Mouse (Mus musculus) thymus, postnatal 0 days (tissue): ENCODE results near the gene Man2a1. TPM values are rescaled to one million over a fixed set of nuclear protein-coding genes. Genes with fewer than 3 reads are reported as not detected.

Experiments
- polyA plus RNA-seq: library from polyadenylated mRNA; unstranded; fragments of >200 nt; fragmentation: Nextera tagmentation; extraction: Ambion mirVana; gene quantifications from 2 replicates; pipeline ENCODE4 v1.2.1, GENCODE M21; 2015

Gene Man2a1
- polyA plus RNA-seq, 1 experiment from 2014 or later, result 13.9 TPM

Other genes with a start within 250 kb of the Man2a1 start
- not detected in 2 replicates for gene 4930583I09Rik, start 235.3 kb downstream of the Man2a1 start, polyA plus RNA-seq